In genomic region chr1:72751371-72751781, GRCm38 (mm10) we compare ENCODE assay signal across 11 mouse cellular contexts. TPM values are rescaled to one million over a fixed set of nuclear protein-coding genes. Genes with fewer than 3 reads are reported as not detected.
DNase-seq lines count a peak whose midpoint lies in the region; ATAC-seq and TF ChIP-seq lines count a peak whose summit lies in the region.
"Had no signal": no experiment of that assay in that cellular context is flagged by ENCODE, and none has a peak within 500 bp of the region (broad histone marks: within the 10 kb centered on the region; RNA-seq: fewer than 3 reads in every experiment).

No protein-coding gene starts in this region.

- H3K9ac ChIP-seq in intestine, postnatal 0 days (ENCODE audit: low read depth, low read length), result no peak overlapping the region
- H3K9ac ChIP-seq: liver, embryonic 13.5 days had no signal

- no peak for TF ChIP-seq CTCF in intestine, postnatal 0 days (IDR thresholded peaks at IDR 0.05; ENCODE audit: low read depth)

- H3K4me2 ChIP-seq in intestine, postnatal 0 days (replicated peaks; ENCODE audit: low read depth), result no peak overlapping the region
- H3K4me2 ChIP-seq: liver, embryonic 13.5 days had no signal

- ATAC-seq in intestine, postnatal 0 days, result no peak
- ATAC-seq: Patski had no signal

- no peak overlapping the region for H3K27ac ChIP-seq in intestine, postnatal 0 days (ENCODE audit: low read depth, low read length)
- H3K27ac ChIP-seq: liver, embryonic 13.5 days had no signal

- no peaks in the 10 kb centered on the region for H3K4me1 ChIP-seq in intestine, postnatal 0 days (replicated peaks; ENCODE audit: control insufficient read depth, insufficient read depth, low read length)
- H3K4me1 ChIP-seq: liver, embryonic 13.5 days had no signal

- no peaks in the 10 kb centered on the region for H3K36me3 ChIP-seq in intestine, postnatal 0 days (ENCODE audit: control insufficient read depth, insufficient read depth)
- H3K36me3 ChIP-seq: liver, embryonic 13.5 days had no signal

- DNase-seq in kidney, adult 11 months, result peak; percentile 57
- DNase-seq in kidney, postnatal 4 days, result no peak
- DNase-seq in adrenal gland, postnatal 14 days, result peak; percentile 74
- peak; percentile 83 for DNase-seq in cerebellum, adult 9-11 months
- peak; percentile 16 for DNase-seq in kidney, postnatal 14 days
- peak; percentile 78 to 82 for DNase-seq in right cerebral cortex, postnatal 10 days (ENCODE audit: low spot score in 2 of 2)
- DNase-seq in thymus, postnatal 4 days, result no peak
- DNase-seq: liver, embryonic 13.5 days had no signal

- H3K9me3 ChIP-seq in intestine, postnatal 0 days (ENCODE audit: control insufficient read depth), result no peaks in the 10 kb centered on the region
- H3K9me3 ChIP-seq: liver, embryonic 13.5 days had no signal

- no peaks in the 10 kb centered on the region for H3K27me3 ChIP-seq in intestine, postnatal 0 days (replicated peaks; ENCODE audit: control insufficient read depth, insufficient read depth, low read length)
- H3K27me3 ChIP-seq: liver, embryonic 13.5 days; Patski had no signal

- no peak overlapping the region for H3K4me3 ChIP-seq in intestine, postnatal 0 days (ENCODE audit: low read depth, low read length)
- H3K4me3 ChIP-seq: liver, embryonic 13.5 days had no signal

- WGBS in intestine, postnatal 0 days, result 68% methylated on average over 7 of the region's 7 CpGs

RNA-seq across cellular contexts. Expression of gene Rpl37a, which starts 40.3 kb away (rescaled TPM):
- 892 and 1,080 TPM in 2 replicates for total RNA-seq in adrenal gland, postnatal 14 days (2021)
- 1,358 and 1,438 TPM in 2 replicates for polyA plus RNA-seq in intestine, postnatal 0 days (2015; fragmentation: Nextera tagmentation; extraction: Ambion mirVana)

RNA-seq across cellular contexts. Expression of gene Ankar, which starts 51.0 kb away (rescaled TPM):
- total RNA-seq in adrenal gland, postnatal 14 days (2021), result not detected in 2 replicates
- not detected in 2 replicates for polyA plus RNA-seq in intestine, postnatal 0 days (2015; fragmentation: Nextera tagmentation; extraction: Ambion mirVana)
- total RNA-seq: gastrocnemius, postnatal 36 days had no signal
- polyA plus RNA-seq: liver, embryonic 13.5 days; Patski had no signal

Comparison
In these comparisons a context has a peak if more than half of its experiments do, and no peak if none do; other contexts are left out.
1. DNase-seq: peak in kidney, adult 11 months (single experiment), adrenal gland, postnatal 14 days (single experiment), cerebellum, adult 9-11 months (single experiment), kidney, postnatal 14 days (single experiment) and right cerebral cortex, postnatal 10 days (2 of 2); none in kidney, postnatal 4 days (0 of 2) and thymus, postnatal 4 days (single experiment).